Mouse (Mus musculus) right cerebral cortex, postnatal 4 days (tissue): ENCODE measurements around the gene Arih2.

ENCODE experiments used
- DNase-seq: peaks from one replicate; pipeline ENCODE4 v3.0.0-alpha.2; 2022

The Arih2 gene

DNA sequence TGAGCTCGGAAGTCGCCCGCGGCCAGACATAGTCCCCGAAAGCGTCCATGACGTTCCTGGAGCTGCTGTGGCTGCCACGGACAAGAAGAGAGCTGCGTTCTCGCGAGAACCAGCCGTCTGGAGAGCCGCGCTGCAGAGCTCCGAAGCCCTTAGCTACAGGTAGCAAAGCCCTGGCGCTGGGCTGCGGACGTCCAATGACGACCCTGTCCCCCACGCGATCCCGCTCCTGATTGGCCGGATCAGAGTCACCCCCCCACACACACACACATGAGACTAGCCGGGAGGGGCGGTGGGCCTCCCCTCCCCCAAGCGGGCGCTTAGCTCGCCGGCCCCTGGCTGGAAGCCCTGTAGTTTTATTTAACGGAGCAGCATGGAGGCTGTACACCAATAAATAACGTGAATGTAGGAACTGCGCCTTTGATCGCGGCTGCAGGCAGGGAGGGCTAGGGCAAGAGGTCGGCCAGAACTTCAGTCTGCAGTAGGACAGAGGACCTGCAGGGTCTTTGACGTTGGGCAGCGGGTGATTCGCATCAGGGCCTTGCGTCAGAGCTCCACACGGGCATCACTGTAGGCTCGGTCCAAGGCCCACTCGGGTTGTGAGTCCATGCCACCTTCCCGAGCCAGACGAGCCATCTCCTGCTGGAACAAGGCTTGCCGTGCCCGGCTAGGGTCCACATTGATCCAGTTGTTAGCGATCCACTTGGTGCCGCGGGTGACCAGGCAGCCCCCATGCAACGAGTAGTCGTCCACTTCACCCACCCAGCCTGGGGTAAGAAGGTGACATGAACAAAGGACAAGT lies 70.4 kb downstream of the Arih2 start, which contains the start of gene Wdr6:
Gene Wdr6, minus strand, starts transcription at position 195 of the 799 bp plus-strand sequence.
- DNase-seq, result peak; percentile 90

DNA sequence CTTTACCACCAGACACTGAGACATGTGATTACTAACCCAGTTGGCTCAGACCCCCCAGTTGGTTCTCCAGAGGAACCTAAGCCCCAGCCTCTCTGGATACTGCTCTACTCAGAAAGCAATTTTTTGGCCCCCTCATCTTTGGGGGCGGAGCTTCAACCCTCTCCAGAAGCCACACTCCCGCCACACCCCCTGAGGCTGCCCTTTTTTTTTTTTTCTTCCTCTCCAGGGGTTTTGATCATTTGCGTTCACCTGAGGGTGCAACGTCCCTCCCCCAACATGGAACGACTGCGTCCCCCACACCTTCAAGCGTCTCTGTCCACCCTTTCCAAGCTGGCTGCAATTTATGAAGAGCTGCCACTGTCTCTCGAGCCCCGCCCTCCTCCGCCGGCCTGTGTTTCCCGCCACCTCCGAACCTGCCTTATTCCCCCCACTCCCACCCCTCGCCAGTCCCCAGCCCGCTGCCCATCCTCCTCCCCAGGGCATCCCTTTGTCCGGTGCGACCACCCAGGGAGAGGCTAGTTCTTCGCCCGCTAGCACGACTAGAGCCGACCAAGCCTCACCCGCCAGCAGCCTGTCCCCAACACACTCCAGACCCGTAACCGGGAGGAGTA lies 71.1 kb downstream of the Arih2 start:
- peak; percentile 53 for DNase-seq

DNA sequence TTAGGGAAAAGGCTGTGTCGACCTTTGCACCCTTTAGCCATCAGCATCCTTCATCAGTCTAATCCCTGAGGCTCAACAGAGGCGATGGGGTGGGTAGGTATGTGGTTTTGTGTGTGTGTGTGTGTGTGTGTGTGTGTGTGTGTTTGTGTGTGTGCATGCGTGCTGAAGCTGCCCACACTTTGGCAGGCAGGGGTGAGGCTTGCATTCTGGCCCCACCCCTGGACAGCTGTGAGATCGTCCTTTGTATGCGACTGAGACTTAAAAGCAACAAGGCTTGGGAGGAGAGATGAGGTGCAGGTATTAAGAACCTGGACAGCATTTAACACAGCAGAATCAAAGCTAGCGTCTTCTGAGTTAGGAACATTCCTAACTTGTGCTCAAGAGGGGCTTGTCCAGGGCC lies 72.2 kb downstream of the Arih2 start:
- DNase-seq, result no peak

DNA sequence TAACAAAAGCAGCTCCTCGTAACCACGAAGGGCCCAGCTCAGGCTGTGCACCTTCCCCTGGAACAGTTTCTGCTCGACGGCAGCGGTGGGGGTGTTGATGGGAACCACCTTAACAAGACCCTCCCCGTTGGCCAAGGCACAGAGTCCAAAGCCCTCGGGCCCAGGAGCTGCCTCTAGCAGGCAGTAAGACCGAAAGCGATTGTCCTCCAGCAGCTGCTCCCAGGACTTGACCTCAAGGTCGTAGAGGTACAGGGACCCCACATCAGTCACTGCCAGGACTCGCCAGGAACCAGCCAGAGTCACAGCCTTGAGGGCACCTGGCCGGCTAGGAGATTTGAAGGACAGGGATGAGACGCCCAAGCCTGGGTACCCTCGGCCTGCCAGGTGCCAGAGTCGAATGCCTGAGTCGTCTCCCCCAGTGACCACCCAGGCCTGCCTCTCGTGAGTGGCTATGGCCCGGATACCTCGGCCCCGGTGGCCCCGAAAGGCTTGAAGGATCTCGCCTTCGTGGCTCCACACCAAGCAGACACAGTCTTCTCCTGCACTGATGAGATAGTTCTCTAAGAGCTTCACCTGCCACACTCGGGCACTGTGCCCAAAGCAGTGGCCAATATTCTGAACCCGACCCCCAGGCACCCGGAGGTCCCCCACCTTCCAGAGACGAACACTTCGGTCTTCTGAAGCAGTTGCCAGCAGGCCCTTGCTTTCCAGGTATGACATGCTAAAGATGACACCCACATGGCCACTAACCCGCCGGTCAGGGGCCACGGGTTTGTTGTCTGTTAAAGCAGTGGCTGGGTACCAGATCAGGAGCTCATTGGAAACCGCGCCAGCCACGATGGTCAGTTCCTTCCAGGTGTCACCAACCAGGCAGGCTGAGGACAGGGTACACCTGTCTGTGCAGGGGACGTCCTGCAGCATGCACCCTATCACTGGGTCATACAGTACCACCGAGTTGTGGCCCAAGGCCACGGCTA lies 73.6 kb downstream of the Arih2 start:
- no peak for DNase-seq

DNA sequence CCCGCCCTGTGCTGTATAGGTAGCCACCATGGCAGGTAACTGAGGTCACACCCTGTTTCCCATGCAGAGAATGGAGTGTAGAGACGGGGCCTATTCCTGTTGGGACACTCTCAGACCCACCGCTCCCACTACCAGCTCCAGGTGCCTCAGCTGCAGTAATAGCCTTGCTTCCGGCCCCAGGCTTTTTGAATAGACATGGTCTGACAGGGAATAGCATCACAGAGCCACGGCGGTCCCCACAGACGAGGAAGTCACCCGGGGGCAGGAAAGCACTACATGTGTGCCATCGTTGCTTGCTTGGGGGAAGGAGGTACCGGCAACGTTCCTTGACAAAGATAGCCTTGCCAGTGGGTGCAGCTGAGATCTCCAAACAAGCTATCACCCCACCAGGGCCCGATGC lies 74.3 kb downstream of the Arih2 start:
- DNase-seq, result no peak

DNA sequence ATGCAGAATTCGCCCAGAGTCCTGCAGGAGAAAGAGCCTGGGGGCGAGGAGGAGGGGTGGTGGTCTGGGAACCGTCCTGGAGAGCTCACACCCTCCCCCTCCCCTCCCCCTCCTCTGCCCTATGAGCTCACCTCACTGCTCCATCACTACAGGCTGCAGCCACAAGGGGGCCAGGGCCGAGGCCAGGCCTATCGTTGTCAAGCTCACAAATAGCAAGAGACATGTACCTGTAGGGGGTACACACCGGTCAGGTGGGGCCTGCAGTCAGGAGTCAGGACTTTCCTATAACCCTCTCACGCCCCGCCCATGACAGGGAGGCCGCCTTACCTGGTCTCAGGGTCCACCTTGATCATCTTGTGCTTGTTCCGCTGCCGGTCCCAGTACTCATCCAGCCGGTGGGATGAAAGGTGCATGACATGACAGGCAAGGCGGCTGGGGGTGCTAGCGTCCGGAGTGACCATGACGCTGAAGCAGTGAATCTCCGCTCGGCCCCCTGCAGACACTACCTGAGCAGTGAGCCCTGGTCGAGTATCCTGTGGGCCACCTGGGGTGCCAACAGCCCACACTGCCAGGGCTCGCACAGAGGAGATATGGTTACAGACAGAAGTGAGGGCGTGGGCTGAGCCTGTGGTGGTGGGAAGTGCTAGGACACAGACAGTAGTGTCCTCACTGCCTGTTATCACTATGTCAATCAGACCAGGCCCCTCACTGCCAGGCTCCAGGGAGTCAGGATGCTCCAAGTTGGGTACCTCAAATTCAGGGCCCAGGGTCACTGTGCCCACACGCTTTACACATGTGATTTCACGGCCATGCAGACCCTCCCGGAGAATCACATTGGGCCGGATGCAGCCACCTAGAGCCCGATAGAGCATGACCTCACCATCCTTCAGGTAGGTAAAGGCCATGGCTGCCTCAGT lies 75.2 kb downstream of the Arih2 start:
- DNase-seq, result peak; percentile 65

DNA sequence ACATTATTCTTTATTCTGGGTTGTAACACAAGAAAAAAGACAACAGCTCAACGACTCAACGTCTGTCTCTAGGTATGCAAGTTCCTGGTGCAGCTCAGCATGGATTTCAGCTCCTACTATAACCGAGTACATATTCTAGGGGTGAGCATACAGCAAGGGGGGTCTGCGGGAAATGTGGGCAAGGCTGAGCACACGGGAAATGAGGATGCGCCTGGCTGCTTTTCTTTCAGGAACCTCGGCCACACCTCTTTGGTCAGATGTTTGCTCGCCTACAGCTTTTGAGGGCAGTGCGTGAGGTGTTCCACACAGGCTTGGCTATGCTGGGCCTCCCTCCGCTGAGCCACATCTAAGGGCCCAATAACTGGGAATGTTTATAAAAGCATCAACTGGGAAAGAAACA lies 76.9 kb downstream of the Arih2 start:
- no peak for DNase-seq

DNA sequence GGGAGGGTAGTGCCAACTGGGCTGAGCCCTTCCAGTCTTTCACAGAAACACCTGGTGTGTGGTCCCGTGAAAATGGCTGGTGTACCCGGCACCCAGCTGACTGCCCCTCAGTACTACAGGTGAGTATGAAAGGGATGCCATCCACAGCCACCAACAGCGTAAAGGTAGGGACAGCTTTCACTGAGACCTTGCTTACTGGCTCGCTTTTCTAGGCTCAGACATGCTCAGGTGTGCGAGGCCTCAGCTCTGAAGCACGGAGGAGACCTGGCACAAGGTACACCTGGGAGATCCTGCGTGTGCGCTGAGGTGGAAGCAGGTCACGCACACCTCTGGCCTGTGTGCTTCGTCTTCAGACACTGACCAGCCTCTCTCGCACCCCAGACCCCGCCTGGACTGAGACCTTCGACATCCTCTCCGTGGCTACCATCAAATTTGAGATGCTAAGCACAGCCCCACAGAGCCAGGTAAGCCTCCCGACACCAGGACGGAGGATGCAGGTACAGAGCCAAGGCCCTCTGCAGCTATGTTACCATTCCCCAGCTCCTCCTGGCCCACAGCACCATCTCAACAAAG lies 77.7 kb downstream of the Arih2 start:
- no peak for DNase-seq

DNA sequence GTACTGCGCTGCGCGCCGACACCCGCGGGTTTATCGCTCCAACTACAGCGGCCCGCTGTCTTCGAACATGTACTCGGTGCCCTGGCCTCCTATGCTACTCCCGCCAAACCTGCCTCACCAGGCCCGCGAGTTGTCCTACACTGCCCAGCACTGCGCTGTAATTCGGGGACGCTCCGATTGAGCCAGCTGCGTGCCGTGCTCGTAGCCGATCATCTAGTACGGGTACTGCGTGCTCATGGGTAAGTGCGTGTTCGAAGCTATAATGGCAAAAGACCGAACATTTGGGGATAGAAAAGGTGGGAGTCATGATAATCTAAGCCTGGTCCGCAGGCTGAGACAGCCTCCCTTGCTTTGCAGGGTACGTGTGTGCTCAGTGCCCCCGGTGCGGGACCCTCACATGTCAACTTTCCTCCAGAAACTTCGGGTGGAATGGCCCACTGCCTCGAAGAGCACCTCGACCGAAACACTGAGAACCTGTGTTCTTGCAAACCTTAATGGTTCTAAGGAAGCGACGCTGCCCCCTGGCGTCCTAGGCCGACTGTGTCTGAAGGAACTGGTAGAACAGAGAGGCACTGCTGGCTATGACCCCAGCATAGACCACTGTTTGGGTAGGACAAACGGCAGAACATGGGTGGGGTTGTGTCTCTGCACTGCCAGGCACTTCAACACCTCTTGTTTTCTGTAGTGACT lies 78.8 kb downstream of the Arih2 start:
- peak; percentile 86 for DNase-seq

DNA sequence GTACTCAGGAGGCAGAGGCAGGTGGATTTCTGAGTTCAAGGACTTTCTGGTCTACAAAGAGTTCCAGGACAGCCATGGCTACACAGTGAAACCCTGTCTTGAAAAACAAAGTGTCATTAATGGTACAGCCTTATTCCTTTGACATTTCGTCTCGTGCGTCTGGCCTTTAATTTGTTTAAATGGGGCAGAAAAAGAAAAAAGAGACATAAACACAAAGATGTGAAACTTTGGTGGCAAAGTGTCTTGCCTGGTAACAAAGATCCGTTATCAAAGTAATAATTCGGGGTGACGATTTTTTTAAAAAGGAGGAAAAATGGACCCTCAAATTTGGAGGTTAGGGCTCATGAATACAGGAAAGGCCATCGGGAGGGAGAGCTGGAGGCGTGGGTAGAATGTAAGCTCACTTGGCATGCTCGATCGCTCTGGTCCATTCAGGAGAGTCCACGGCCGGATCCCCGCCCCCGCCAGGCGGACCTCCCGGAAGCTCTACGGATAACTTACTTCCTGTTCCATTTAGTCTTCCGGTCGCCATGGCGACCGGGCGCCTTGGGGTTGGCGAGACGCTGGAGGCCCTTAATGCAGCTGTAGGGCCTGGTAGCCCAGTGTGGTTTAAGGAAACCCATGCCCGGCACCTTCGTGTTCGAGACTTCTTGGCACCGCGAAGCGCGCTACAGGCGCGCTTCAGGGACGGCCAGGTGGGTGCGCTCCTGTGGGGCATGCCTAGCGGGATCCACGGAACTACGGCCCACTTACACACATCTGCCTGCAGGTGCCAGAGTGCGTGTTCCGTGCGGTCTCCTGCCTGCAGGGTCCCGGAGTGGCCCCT lies 79.6 kb downstream of the Arih2 start, which contains the start of gene Dalrd3:
Gene Dalrd3, plus strand, starts transcription at position 506 of the 826 bp plus-strand sequence.
- peak; percentile 88 for DNase-seq

DNA sequence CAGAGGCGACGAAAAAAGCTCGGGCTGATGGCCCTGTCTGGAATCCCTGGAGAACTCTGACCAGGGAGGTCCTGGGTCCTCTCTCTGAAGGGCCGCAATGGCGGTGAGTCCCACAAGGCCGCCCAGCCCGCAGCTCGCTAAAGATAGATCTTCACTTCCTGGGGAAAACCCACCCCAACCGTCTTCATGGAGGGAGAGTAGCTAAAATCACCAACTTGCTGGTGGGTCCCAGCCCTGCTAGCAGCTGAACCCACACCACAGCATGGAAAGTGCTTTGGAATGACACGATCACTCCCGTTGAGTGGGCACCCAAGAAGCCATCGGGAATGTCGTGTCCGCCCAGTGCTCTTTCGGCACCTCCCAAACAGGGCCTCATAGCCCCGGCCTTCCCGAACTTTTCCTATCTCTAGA lies 80.7 kb downstream of the Arih2 start:
- no peak for DNase-seq

DNA sequence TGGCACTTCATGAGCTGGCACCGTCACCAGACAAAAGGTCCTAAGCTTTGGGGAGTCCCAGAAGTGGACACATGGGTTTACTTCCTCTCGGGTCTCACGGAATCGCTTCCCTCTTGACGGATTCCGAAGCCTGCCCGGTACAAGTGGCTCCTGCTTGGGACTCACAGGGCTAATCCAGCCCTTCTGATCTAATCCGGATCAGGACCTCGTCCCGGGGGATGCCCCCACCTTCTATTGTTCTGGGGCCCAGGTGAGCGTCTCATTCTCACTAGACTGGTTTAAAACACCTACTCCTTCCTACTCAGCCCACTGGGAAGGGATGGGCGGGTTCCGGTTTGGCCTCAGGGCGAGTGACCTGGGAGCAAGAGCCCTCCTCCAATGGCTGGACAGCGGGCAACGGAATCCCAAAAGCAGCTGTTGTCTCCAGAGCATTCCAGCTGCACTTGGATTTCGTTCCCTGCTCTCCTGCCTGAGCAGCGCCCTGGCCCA lies 81.2 kb downstream of the Arih2 start:
- no peak for DNase-seq

DNA sequence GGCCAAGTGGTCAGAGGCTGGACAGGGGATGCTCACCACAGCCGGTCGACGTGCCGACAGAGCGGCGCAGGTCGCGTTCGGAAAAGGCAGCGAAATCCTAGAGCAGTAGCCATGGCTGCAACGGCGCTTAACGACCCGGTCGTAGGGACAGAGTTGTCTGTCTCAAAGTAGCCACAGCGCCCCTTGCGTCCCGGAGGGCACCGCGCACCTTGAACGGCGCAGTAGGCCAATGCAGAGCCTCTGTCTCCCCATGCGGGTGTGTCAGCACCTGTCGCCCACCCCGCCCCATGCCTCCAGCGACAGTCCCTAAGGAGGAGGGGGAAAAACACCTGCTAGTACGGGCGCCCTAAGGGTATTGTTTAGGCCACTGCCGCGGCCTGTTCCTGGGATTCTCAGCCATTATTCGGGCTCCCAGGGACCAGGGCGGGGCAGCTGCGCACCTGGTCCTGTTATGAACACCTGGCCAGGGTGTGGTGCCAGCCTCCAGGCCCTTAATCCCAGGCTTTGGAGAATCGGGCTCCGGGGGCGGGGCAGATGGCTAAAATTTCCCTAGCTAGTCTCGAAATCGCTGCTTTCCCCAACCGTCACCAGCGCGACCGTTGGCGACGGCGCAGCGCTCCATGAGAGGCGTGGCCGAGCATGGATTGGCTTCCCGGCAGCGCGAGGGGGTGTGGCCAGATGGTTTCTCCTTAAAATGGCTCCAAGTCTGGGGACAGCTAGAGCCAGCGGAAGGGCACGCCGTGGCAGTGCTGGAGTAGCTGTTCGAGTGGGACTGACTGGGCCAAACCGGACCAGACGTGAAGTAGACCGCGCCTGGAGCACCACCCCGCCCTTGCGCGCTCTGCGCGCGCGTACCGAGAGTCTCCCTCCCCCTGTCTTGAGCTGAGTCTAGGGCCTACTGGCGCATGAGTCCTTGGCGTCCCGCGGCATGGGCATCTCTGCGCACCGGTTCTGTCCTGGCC lies 82.1 kb downstream of the Arih2 start, which contains the start of gene Ndufaf3:
Gene Ndufaf3, minus strand, starts transcription at position 620 of the 962 bp plus-strand sequence.
- DNase-seq, result peak; percentile 97

DNA sequence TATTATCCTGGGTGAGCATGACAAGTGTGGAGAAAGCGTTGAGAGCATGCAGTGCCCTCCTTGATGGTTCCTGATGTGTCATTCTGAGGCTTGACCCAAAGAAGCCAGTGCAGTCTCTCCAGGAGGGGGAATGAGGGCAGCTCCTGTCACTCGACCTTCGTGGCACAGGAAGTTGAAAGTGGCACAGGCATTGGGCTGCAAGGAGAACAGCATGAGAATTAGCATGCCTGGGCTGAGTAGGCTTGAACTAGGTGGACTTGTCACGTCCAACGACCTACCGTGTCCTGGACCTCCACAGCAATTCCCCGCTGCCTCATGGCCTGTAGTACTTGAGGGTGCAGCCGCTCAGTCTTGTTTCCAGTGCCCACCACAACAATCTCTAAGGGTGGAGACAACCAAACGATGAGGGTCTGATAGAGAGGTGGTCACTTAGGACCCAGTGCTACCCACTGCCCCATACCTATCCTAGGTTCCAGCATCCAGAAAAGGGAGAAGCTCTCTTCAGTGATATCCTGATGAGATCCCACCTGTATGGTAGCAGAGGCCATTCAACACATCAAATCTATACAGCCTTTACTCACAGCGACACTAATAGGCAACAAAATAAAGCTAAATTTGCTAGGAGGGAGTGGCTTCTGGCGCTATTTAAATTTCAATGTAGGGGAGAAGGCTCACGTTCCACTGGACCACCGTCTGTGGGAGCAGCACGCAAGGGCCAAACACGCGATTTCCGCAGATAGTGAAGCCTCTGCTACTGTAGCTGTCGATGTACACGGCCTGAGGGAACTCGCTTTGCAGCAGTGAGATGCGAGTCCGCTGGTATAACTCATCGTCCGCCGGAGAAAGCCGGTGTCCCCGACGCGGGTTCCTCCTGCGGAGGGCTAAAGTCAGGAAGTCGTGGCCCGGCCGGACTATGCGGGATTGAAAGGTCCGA lies 83.0 kb downstream of the Arih2 start:
- DNase-seq, result no peak

DNA sequence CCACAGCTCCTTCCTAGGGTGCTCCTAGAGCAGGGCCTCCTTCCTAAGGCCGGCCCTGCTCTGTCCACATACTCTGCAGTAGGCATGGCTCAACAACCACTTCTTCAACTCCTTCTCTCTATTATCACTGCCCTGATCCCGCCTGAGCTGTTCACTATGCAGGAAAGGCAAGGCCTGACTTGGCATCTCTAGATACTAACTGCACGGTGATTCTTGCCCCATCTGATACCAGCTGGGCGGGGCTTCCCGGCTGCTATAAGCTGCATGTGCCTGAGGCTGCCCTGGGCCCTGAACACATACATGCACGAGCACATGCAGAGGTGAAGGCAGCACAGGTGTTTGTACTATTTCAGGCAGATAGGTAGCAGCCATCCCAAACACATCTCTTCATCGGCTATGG lies 85.1 kb downstream of the Arih2 start:
- no peak for DNase-seq

DNA sequence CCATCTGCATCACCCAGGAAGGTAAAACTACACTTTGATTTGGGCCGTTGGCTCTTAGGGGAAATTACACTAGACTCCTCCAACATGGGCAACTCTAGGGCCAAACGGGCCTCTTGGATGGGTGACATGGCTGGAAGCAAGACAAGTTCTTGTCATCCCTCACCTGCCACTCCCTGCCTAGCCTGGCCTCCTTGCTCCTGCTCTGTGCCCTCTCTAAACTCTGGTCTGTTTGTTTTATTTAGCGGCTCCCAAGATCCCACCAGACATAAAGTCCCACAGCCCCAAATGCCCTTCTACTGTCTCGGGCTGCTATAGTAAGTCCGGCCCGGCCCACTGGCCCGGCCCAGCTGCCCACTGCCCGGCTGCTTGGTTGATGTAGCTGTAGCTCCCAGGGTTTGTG lies 85.5 kb downstream of the Arih2 start:
- DNase-seq, result no peak

DNA sequence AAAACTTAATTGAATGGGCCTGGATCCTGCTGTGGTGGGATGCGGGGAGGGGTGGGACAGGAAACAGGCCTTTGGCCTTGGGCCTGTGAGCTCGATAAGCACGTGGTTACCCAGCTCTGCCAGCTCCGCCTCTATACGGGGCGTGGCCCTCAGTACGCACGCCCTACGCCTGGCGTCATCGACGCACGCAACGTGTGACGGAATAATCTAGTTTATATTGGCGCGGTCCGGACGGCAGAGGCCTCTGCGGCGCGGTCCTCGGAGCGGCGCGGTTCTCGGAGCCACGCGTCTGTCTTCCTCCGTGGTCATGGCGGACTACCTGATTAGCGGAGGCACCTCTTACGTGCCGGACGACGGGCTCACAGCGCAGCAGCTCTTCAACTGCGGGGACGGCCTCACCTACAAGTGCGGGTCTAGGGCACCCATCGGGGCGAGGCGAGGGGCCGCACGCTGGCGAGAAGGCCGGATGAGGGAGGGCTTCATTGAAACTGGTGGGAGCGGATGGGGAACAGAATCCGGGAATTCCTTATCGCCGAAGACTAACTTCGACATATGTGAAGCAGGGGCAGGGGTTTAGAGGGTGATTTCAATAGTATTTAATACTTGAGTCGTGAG lies 88.9 kb downstream of the Arih2 start, which contains the start of gene Impdh2:
Gene Impdh2, plus strand, starts transcription at position 60 of the 615 bp plus-strand sequence.
- DNase-seq, result peak; percentile 88
